Mouse (Mus musculus) kidney, embryonic 16.5 days (tissue): ENCODE data around the gene Cldn9. TPM values are rescaled to one million over a fixed set of nuclear protein-coding genes. Genes with fewer than 3 reads are reported as not detected.

Experiments
- ATAC-seq: fragments of 200-750 bp; cut with Nextera tagmentation; 2 replicates; pipeline ENCODE4 v1.8.0; 2017; ENCODE audit warnings: moderate TSS enrichment; ENCODE audit not compliant: low FRiP score, low TSS enrichment
- H3K27ac ChIP-seq: fragments of 300-500 bp; sonication (generic); 2 replicates; pipeline ENCODE4 v1.5.1; 2014; ENCODE audit warnings: low read length
- H3K27me3 ChIP-seq: fragments of 300-500 bp; sonication (generic); 2 replicates; pipeline ENCODE4 v1.6.1; 2014; ENCODE audit warnings: low read length, control low read depth, mixed read lengths; ENCODE audit not compliant: insufficient read depth
- H3K36me3 ChIP-seq: fragments of 300-500 bp; sonication (generic); 2 replicates; pipeline ENCODE4 v1.6.1; 2014; ENCODE audit warnings: low read length, control low read depth, mixed read lengths; ENCODE audit not compliant: insufficient read depth
- H3K4me1 ChIP-seq: fragments of 300-500 bp; sonication (generic); 2 replicates; pipeline ENCODE4 v1.6.1; 2014; ENCODE audit warnings: low read length, control low read depth, mixed read lengths; ENCODE audit not compliant: insufficient read depth
- H3K4me2 ChIP-seq: fragments of 300-500 bp; sonication (generic); replicated peaks from 2 replicates; pipeline ENCODE4 v1.6.1; 2014; ENCODE audit warnings: low read depth, low read length
- H3K4me3 ChIP-seq: fragments of 300-500 bp; sonication (generic); 2 replicates; pipeline ENCODE4 v1.5.1; 2014; ENCODE audit warnings: mild to moderate bottlenecking, low read length
- H3K9ac ChIP-seq: fragments of 300-500 bp; sonication (generic); replicated peaks from 2 replicates; pipeline ENCODE4 v1.6.1; 2014; ENCODE audit warnings: low read length
- H3K9me3 ChIP-seq: fragments of 300-500 bp; sonication (generic); 2 replicates; pipeline ENCODE4 v1.6.1; 2016; ENCODE audit warnings: low read length, control low read depth
- WGBS: fragments of 180-500 bp; shearing (Covaris S2); extraction: QIAGEN DNeasy Blood & Tissue Kit; methylation state at CpG from one replicate; pipeline ENCODE4 v1.1.7; 2014; 5-methylcytosine and 5-hydroxymethylcytosine counted together
- polyA plus RNA-seq: library from polyadenylated mRNA; unstranded; fragments of >200 nt; fragmentation: Nextera tagmentation; extraction: Ambion mirVana; gene quantifications from 2 replicates; pipeline ENCODE4 v1.2.1, GENCODE M21; 2015

The Cldn9 gene
- polyA plus RNA-seq, 1 experiment from 2014 or later: 63.5 TPM

DNA sequence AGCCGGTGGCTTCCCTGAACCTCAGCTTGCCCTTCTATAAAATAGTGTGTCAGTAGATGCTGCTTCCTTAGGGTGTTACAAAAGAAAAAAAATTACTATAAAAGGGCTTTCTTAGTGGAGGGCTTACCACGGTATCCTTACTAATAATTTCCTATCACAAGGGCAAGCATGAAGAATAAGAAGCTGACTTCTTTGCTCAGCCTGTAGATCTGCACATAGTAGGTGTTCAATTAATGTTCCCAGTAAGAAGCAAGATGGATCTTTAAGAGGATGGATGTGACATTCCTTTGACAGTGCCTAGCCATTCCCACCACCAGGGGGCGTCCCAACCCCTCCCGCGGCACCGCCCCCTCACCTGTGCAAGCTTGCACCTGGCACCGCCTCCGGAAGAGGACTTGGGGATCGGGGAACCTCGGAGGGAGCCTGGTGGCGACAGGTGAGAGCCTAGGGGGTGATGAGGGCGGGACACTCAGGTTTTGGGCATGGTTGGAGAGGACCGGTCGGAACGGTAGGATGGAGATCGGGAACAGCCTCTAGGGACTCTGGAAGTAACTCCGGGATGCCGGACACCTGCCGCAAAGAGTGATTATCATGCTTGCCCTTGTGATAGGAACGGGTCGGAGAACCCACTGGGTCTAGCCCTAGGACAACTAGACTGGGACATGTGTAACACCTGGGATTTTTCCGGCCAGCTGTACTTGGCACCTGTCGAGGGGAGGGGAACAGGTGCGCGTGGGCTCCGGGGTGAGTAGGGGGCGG is 23.5 kb downstream of the Cldn9 start, which contains the start of gene Bicdl2:
Gene Bicdl2, plus strand, starts transcription at position 390 of the 759 bp plus-strand sequence.
- H3K27me3 ChIP-seq: peaks cover 35% of the 10 kb centered on the region
- 5% methylated on average over 27 of the region's 27 CpGs for WGBS
- H3K9ac ChIP-seq: peak within 1 kb of the TSS; percentile 38; the same call in 1 of the 2 replicates
- no peaks in the 10 kb centered on the region for H3K9me3 ChIP-seq
- ATAC-seq: peak; percentile 44; the same call in 1 of the 2 replicates
- no peak within 1 kb of the TSS for H3K27ac ChIP-seq
- H3K4me1 ChIP-seq: peaks cover 5% of the 10 kb centered on the region; the same call in 1 of the 2 replicates
- peak within 1 kb of the TSS; percentile 47 for H3K4me3 ChIP-seq
- peak within 1 kb of the TSS; percentile 56 for H3K4me2 ChIP-seq
- no peaks in the 10 kb centered on the region for H3K36me3 ChIP-seq

DNA sequence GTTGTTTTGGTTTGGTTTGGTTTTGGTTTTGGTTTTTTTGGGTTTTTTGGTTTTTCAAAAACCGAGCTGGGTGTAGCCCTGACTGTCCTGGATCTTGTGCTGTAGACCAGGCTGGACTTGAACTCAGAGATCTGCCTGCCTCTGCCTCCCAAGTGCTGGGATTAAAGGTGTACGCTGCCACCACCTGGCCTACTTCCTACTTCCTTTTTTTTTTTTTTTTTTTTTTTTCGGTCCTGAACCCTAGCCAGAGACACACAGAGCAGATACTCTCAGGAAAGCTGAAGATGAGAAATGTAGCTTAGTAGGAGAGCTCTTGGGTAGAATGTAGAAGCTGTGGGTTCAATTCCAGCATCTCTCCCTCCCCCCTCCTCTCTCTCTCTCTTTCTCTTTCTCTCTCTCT is 25.4 kb downstream of the Cldn9 start:
- ATAC-seq: no peak
- Histone ChIP-seq H3K4me1 (peaks cover 5% of the 10 kb centered on the region; the same call in 1 of the 2 replicates), H3K9ac (no peak overlapping the region), H3K4me2 (no peak overlapping the region), H3K27ac (no peak overlapping the region), H3K9me3 (no peaks in the 10 kb centered on the region), H3K27me3 (peaks cover 35% of the 10 kb centered on the region), H3K4me3 (no peak overlapping the region), H3K36me3 (no peaks in the 10 kb centered on the region)
- 92% methylated on average over 3 of the region's 3 CpGs for WGBS

DNA sequence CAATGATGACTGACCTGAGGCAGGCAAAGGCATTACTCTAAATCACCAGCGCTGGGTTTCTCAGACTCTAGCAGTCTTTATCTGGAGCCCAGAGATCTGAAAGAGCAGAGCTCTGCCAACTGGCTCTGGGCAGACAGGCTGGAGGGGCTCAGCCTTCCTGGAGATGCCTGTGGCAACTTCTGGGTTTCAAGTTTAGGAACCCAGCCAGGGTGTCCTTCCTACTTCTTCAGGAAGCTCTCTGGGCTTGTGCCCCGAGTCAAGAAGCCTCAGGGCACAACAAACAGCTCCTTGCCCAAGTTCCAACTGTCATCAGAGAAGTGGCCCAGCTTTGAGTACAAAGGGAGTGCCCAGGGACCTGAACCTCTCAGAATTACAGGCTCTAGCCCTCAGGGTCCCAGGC is 29.4 kb downstream of the Cldn9 start:
- no peak overlapping the region for H3K27ac ChIP-seq
- no peaks in the 10 kb centered on the region for H3K4me1 ChIP-seq
- WGBS: 58% methylated on average over 2 of the region's 2 CpGs
- no peak overlapping the region for H3K9ac ChIP-seq
- no peaks in the 10 kb centered on the region for H3K9me3 ChIP-seq
- no peaks in the 10 kb centered on the region for H3K36me3 ChIP-seq
- no peaks in the 10 kb centered on the region for H3K27me3 ChIP-seq
- no peak overlapping the region for H3K4me3 ChIP-seq
- H3K4me2 ChIP-seq: no peak overlapping the region
- ATAC-seq: no peak

DNA sequence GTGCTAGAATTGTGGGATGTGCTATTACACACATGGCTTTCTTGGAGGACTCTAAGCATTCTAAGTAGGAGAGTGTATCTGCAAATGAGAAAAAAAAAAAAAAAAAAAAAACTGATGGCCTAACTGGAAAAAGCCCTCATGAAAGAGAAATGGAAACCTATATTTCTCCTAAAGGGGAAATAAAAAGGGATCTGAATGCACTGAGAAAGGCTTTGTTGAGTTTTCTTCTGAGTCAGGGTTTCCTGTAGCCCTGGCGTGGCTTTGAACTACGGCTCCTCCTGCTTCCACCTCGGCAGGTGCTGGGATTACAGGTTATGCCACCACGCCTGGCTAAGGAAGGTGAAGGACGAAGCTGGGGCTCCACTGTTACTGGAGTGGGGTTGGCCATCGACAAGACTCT is 29.8 kb downstream of the Cldn9 start:
- H3K27ac ChIP-seq: no peak overlapping the region
- ATAC-seq: no peak
- no peaks in the 10 kb centered on the region for H3K4me1 ChIP-seq
- H3K4me3 ChIP-seq: no peak overlapping the region
- no peaks in the 10 kb centered on the region for H3K9me3 ChIP-seq
- H3K9ac ChIP-seq: no peak overlapping the region
- H3K36me3 ChIP-seq: no peaks in the 10 kb centered on the region
- H3K4me2 ChIP-seq: no peak overlapping the region
- 57% methylated on average over 6 of the region's 6 CpGs for WGBS
- H3K27me3 ChIP-seq: no peaks in the 10 kb centered on the region

DNA sequence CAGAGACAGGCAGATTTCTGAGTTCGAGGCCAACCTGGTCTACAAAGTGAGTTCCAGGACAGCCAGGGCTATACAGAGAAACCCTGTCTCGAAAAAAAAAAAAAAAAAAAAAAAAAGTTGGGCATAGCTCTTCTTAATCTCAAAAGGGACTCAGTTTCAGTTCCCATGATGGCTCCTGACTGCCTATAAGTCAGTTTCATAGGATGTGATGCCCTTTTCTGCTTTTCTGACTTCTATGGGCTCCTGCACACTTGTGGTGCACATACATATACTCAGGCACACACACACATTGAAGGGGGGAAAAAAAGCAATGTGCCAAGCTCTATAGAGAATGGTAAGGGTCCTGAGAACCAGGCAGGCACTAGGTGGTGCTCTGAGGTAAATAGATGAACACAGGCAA is 30.5 kb downstream of the Cldn9 start:
- no peak overlapping the region for H3K4me2 ChIP-seq
- no peak overlapping the region for H3K4me3 ChIP-seq
- no peaks in the 10 kb centered on the region for H3K36me3 ChIP-seq
- no peak overlapping the region for H3K27ac ChIP-seq
- no peak for ATAC-seq
- no peak overlapping the region for H3K9ac ChIP-seq
- WGBS: 88% methylated on average over 1 of the region's 2 CpGs
- no peaks in the 10 kb centered on the region for H3K27me3 ChIP-seq
- no peaks in the 10 kb centered on the region for H3K4me1 ChIP-seq
- no peaks in the 10 kb centered on the region for H3K9me3 ChIP-seq

DNA sequence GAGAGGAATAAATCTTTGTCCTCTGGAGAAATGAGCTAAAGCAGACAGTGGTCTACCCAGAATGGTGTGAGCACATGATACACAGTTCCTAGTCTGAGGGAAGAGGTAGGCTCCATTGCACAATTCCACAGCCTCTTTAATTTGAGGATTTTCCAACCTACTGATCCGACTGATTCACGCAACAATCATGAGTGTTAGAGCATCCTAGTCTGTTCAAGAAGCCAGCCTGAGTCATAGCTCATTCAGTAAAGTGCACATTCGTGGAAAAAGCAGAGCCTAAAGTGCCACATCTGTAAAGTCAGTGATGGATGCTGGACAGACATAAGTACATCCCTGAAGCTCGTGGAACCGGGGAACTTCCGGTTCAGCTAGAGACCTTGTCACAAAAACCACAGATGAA is 32.5 kb downstream of the Cldn9 start:
- ATAC-seq: no peak
- Histone ChIP-seq H3K4me1 (no peaks in the 10 kb centered on the region), H3K9ac (no peak overlapping the region), H3K4me2 (no peak overlapping the region), H3K27ac (no peak overlapping the region), H3K9me3 (no peaks in the 10 kb centered on the region), H3K4me3 (no peak overlapping the region), H3K27me3 (no peaks in the 10 kb centered on the region), H3K36me3 (no peaks in the 10 kb centered on the region)
- 76% methylated on average over 6 of the region's 6 CpGs for WGBS

DNA sequence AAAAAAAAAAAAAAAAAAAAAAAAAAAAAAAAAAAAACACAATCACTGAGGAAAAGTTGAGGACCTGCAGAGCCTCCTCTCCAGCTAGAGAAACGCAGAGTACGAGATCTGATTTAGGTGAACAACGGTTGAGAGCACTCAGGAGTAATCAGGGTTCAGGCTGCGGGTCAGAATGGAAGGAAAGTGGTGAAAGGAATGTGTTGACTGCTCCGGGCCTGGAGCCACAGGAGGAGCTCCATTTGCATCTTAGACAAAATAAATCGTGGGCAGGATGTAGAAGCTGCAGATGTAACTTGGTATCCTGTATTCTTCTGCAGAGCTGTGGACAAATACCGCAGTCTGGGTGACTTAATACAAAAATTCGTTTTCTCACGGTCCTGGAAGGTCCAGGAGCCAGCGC is 37.9 kb downstream of the Cldn9 start:
- Histone ChIP-seq H3K9ac (no peak overlapping the region), H3K4me2 (no peak overlapping the region), H3K9me3 (no peaks in the 10 kb centered on the region), H3K4me1 (peaks cover 9% of the 10 kb centered on the region), H3K27me3 (peaks cover 11% of the 10 kb centered on the region; the same call in 1 of the 2 replicates), H3K4me3 (no peak overlapping the region), H3K27ac (no peak overlapping the region), H3K36me3 (no peaks in the 10 kb centered on the region)
- 40% methylated on average over 10 of the region's 10 CpGs for WGBS
- ATAC-seq: no peak

DNA sequence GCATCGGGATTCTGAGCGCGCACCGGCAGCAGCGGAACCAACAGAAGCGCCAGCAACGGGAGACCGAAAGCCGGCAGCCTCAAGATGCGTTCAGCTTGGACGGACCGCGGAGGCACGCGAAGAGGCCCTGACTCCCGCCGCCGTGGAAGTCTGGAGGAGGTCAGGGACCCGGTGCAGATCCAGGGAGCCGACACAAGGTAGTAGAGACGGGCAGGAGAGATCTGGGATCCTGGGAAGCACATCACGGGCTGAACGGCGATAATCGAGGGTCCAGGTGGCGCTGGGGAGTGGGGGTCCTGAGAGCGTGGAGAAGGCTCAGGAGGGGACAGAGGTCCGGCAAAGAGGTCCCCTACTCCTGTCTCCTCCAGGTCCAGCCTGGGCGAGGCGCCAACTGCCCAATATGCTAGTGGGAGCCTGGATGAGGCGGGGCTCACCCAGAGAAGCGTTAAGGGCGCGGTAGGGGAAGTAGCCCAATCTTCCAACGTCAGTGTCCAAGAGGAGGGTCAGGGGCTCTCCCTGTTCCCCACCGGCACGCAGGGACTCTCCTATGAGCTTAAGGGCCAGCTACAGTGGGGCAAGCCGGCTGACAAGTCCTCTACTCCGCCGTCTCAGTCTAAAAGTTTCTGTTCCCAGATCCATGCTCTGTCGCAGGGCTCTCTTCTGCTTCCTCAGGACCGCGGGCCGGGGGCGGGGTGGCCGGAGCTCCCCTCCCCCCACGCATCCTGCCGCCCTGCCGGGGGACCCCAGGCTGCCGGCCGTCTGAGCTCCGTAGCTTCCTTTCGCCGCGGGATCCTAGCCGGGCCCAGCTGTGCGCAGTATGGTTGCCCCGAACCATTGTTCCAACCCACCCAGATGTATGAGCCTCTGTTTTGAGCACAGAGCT is 39.0 kb downstream of the Cldn9 start, which contains the start of gene Mmp25:
Gene Mmp25, minus strand, starts transcription at position 665 of the 883 bp plus-strand sequence.
- Histone ChIP-seq H3K27ac (no peak within 1 kb of the TSS), H3K36me3 (no peaks in the 10 kb centered on the region), H3K4me1 (peaks cover 9% of the 10 kb centered on the region), H3K4me3 (peak within 1 kb of the TSS; percentile 45), H3K9ac (peak within 1 kb of the TSS; percentile 64), H3K9me3 (no peaks in the 10 kb centered on the region), H3K4me2 (peak within 1 kb of the TSS; percentile 63), H3K27me3 (peaks cover 11% of the 10 kb centered on the region; the same call in 1 of the 2 replicates)
- under 1% methylated on average over 57 of the region's 58 CpGs for WGBS
- ATAC-seq: peak; percentile 73
